Mouse (Mus musculus) embryonic fibroblast, embryonic 13.5 days (primary cell): ENCODE results near the gene 4933427I04Rik.

ENCODE experiments used
- CTCF ChIP-seq: IDR thresholded peaks from 2 replicates; pipeline ENCODE4 v1.5.1; 2011; ENCODE audit warnings: mild to moderate bottlenecking, control low read depth, low read length, moderate library complexity, borderline replicate concordance; ENCODE audit not compliant: insufficient read depth
- POLR2A ChIP-seq: IDR thresholded peaks from 2 replicates; pipeline ENCODE4 v1.6.1; 2011; ENCODE audit warnings: low read depth, mild to moderate bottlenecking, control low read depth, low read length, moderate library complexity

GRCm38 (mm10) chr4:123893726-123894125 is 34.2 kb downstream of the 4933427I04Rik start:
- no peak for TF ChIP-seq POLR2A
- no peak for TF ChIP-seq CTCF
